Comparison of ENCODE assay signal across 7 mouse cellular contexts in the genomic region with DNA sequence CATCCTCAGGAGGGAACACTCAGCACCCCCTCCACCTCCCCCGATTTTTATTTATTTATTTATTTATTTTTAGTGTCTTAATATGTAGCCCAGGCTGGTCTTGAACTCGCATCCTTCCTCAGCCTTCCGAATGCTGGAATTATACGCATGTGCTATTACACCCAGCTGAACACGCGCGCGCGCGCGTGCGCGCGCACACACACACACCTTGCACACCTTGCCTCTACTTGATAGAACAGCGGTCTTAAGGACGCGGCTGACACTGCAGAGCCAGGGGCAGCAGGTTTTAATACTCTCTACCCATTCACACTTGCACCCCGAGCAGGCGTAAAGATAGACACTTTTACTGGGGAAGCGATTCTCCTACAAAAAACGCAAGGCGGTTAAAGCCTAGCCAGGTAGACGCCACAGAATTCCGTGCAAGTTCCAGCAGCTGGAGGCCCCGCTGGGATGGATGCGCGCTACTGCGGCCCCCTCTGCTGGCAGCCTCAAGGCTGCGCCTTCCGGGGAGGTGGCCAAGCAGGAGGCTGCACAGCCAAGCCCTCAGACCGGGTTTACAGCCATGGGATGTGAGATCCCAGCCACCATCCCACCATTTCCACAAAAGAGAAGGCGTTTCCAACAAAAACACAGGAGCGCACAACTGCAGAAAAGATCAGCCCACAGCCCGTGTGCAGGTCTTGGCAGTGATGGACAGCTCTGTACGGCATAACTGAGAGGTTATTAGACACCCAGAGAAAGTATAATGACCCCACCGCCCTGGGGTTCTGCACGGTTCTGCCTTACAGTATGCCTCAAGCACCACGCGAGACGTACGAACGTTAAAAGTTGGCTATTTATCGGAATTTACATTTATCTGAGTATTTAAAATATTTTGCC.
DNase-seq lines count a peak whose midpoint lies in the region; ATAC-seq and TF ChIP-seq lines count a peak whose summit lies in the region.

No protein-coding gene starts in this region.

- no peaks in the 10 kb centered on the region; the same call in 1 of the 2 replicates for H3K27me3 ChIP-seq in intestine, postnatal 0 days (replicated peaks; ENCODE audit: control insufficient read depth, insufficient read depth, low read length)
- 0 out of 2 replicates have a peak, but pooled peaks cover 3% of the 10 kb centered on the region for H3K27me3 ChIP-seq in limb, embryonic 15.5 days

- H3K36me3 ChIP-seq in intestine, postnatal 0 days (ENCODE audit: control insufficient read depth, insufficient read depth), result no peaks in the 10 kb centered on the region
- H3K36me3 ChIP-seq in limb, embryonic 15.5 days, result no peaks in the 10 kb centered on the region

- no peaks in the 10 kb centered on the region for H3K9me3 ChIP-seq in intestine, postnatal 0 days (ENCODE audit: control insufficient read depth)
- no peaks in the 10 kb centered on the region for H3K9me3 ChIP-seq in limb, embryonic 15.5 days

- H3K4me3 ChIP-seq in intestine, postnatal 0 days (ENCODE audit: low read depth, low read length), result 0 out of 2 replicates have a peak overlapping the region, but pooled peaks have one; percentile 12
- H3K4me3 ChIP-seq in limb, embryonic 15.5 days, result peak overlapping the region; percentile 18

- H3K9ac ChIP-seq in intestine, postnatal 0 days (ENCODE audit: low read depth, low read length), result no peak overlapping the region
- no peak overlapping the region for H3K9ac ChIP-seq in limb, embryonic 15.5 days

- no peak overlapping the region for H3K27ac ChIP-seq in intestine, postnatal 0 days (ENCODE audit: low read depth, low read length)
- no peak overlapping the region for H3K27ac ChIP-seq in limb, embryonic 15.5 days

- WGBS in intestine, postnatal 0 days, result 16% methylated on average over 43 of the region's 43 CpGs
- WGBS in limb, embryonic 15.5 days, result 12% methylated on average over 43 of the region's 43 CpGs

- peak; percentile 16 for DNase-seq in MN1 (ENCODE audit: low spot score)
- peak; percentile 87 for DNase-seq in brain, embryonic 14.5 days (ENCODE audit: low read depth)
- DNase-seq in gastrocnemius, postnatal 25 days, result peak; percentile 29
- DNase-seq in neural tube, embryonic 10.5 days (ENCODE audit: extremely low spot score, low spot score), result peak; percentile 72
- peak; percentile 82 for DNase-seq in thymus, postnatal 14 days

- 0 out of 2 replicates have a peak, but pooled peaks cover 2% of the 10 kb centered on the region for H3K4me1 ChIP-seq in intestine, postnatal 0 days (replicated peaks; ENCODE audit: control insufficient read depth, insufficient read depth, low read length)
- peaks cover 29% of the 10 kb centered on the region for H3K4me1 ChIP-seq in limb, embryonic 15.5 days

- TF ChIP-seq CTCF in brain, embryonic 14.5 days (IDR thresholded peaks at IDR 0.05; ENCODE audit: borderline replicate concordance, extremely low read depth, insufficient read depth, insufficient read length), result peak; percentile 79
- peak; percentile 89 for TF ChIP-seq CTCF in intestine, postnatal 0 days (IDR thresholded peaks at IDR 0.05; ENCODE audit: low read depth)

- peak overlapping the region; percentile 50 for H3K4me2 ChIP-seq in intestine, postnatal 0 days (replicated peaks; ENCODE audit: low read depth)
- H3K4me2 ChIP-seq in limb, embryonic 15.5 days, result peak overlapping the region; percentile 47

- no peak for ATAC-seq in intestine, postnatal 0 days
- no peak for ATAC-seq in limb, embryonic 15.5 days (ENCODE audit: insufficient number of reproducible peaks, low FRiP score, low TSS enrichment, low read depth)

- no peak for TF ChIP-seq POLR2A in brain, embryonic 14.5 days (IDR thresholded peaks at IDR 0.05; ENCODE audit: borderline replicate concordance, extremely low read depth, insufficient read depth, insufficient read length, poor library complexity, severe bottlenecking)

Comparison
In these comparisons a context has a peak if more than half of its experiments do, and no peak if none do; other contexts are left out.
1. DNase-seq: peak in every context shown above with its lines; median percentile 87 in brain, embryonic 14.5 days; 82 in thymus, postnatal 14 days; 72 in neural tube, embryonic 10.5 days; 29 in gastrocnemius, postnatal 25 days; 16 in MN1.